Mouse (Mus musculus) heart, embryonic 12.5 days (tissue): Measurements from ENCODE around the gene Brinp3. TPM values are rescaled to one million over a fixed set of nuclear protein-coding genes. Genes with fewer than 3 reads are reported as not detected.

Source experiments
- ATAC-seq: fragments of 200-750 bp; cut with Nextera tagmentation; 2 replicates; pipeline ENCODE4 v1.8.0; 2017; ENCODE audit warnings: moderate TSS enrichment, moderate library complexity; ENCODE audit not compliant: insufficient number of reproducible peaks, low FRiP score
- H3K27ac ChIP-seq: fragments of 300-500 bp; sonication (generic); 2 replicates; pipeline ENCODE4 v1.5.1; 2016; ENCODE audit warnings: mild to moderate bottlenecking, moderate library complexity; ENCODE audit not compliant: poor library complexity, severe bottlenecking
- H3K27me3 ChIP-seq: fragments of 300-500 bp; sonication (generic); replicated peaks from 2 replicates; pipeline ENCODE4 v1.6.1; 2016; ENCODE audit warnings: mild to moderate bottlenecking, moderate library complexity
- H3K36me3 ChIP-seq: fragments of 300-500 bp; sonication (generic); 2 replicates; pipeline ENCODE4 v1.6.1; 2016; ENCODE audit warnings: mild to moderate bottlenecking, moderate library complexity
- H3K4me1 ChIP-seq: fragments of 300-500 bp; sonication (generic); replicated peaks from 2 replicates; pipeline ENCODE4 v1.6.1; 2016; ENCODE audit warnings: mild to moderate bottlenecking
- H3K4me2 ChIP-seq: fragments of 300-500 bp; sonication (generic); 2 replicates; pipeline ENCODE4 v1.6.1; 2016; ENCODE audit warnings: mild to moderate bottlenecking, moderate library complexity
- H3K4me3 ChIP-seq: fragments of 300-500 bp; sonication (generic); 2 replicates; pipeline ENCODE4 v1.5.1; 2016; ENCODE audit warnings: mild to moderate bottlenecking
- H3K9ac ChIP-seq: fragments of 300-500 bp; sonication (generic); 2 replicates; pipeline ENCODE4 v1.6.1; 2016; ENCODE audit warnings: mild to moderate bottlenecking, moderate library complexity
- H3K9me3 ChIP-seq: fragments of 300-500 bp; sonication (generic); replicated peaks from 2 replicates; pipeline ENCODE4 v1.6.1; 2016; ENCODE audit warnings: mild to moderate bottlenecking, moderate library complexity
- WGBS: fragments of 180-500 bp; shearing (Covaris S2); methylation state at CpG from one replicate; pipeline ENCODE4 v1.1.7; 2016; 5-methylcytosine and 5-hydroxymethylcytosine counted together
- polyA plus RNA-seq: library from polyadenylated mRNA; unstranded; fragments of >200 nt; fragmentation: Nextera tagmentation; extraction: Ambion mirVana; gene quantifications from 2 replicates; pipeline ENCODE4 v1.2.1, GENCODE M21; 2016

The Brinp3 gene
- polyA plus RNA-seq, 1 experiment from 2014 or later = not detected

GRCm38 (mm10) chr1:146799986-146800553 is 305.5 kb downstream of the Brinp3 start:
- 76% methylated on average over 6 of the region's 6 CpGs for WGBS
- Histone ChIP-seq H3K36me3 (no peaks in the 10 kb centered on the region), H3K27ac (no peak overlapping the region), H3K4me2 (no peak overlapping the region), H3K4me3 (no peak overlapping the region), H3K9ac (no peak overlapping the region), H3K4me1 (no peaks in the 10 kb centered on the region), H3K27me3 (no peaks in the 10 kb centered on the region), H3K9me3 (no peaks in the 10 kb centered on the region)
- no peak for ATAC-seq

GRCm38 (mm10) chr1:146801821-146802220 is 307.3 kb downstream of the Brinp3 start:
- H3K9me3 ChIP-seq = no peaks in the 10 kb centered on the region
- ATAC-seq = no peak
- no peak overlapping the region for H3K9ac ChIP-seq
- no peaks in the 10 kb centered on the region for H3K36me3 ChIP-seq
- no peak overlapping the region for H3K27ac ChIP-seq
- H3K27me3 ChIP-seq = no peaks in the 10 kb centered on the region
- no peaks in the 10 kb centered on the region for H3K4me1 ChIP-seq
- 84% methylated on average over 3 of the region's 3 CpGs for WGBS
- H3K4me3 ChIP-seq = no peak overlapping the region
- no peak overlapping the region for H3K4me2 ChIP-seq

GRCm38 (mm10) chr1:146807765-146808164 is 313.2 kb downstream of the Brinp3 start:
- ATAC-seq = no peak
- Histone ChIP-seq H3K4me1 (no peaks in the 10 kb centered on the region), H3K36me3 (no peaks in the 10 kb centered on the region), H3K27me3 (no peaks in the 10 kb centered on the region), H3K9me3 (no peaks in the 10 kb centered on the region), H3K9ac (no peak overlapping the region), H3K4me3 (no peak overlapping the region), H3K4me2 (no peak overlapping the region), H3K27ac (no peak overlapping the region)
- WGBS = 77% methylated on average over 4 of the region's 4 CpGs

GRCm38 (mm10) chr1:146833888-146834287 is 339.3 kb downstream of the Brinp3 start:
- Histone ChIP-seq H3K4me1 (no peaks in the 10 kb centered on the region), H3K27me3 (no peaks in the 10 kb centered on the region), H3K27ac (no peak overlapping the region), H3K4me3 (no peak overlapping the region), H3K4me2 (no peak overlapping the region), H3K9ac (no peak overlapping the region), H3K9me3 (no peaks in the 10 kb centered on the region), H3K36me3 (no peaks in the 10 kb centered on the region)
- 35% methylated on average over 1 of the region's 1 CpGs for WGBS
- no peak for ATAC-seq

- Histone ChIP-seq H3K9ac (no peak overlapping the region), H3K4me1 (no peaks in the 10 kb centered on the region), H3K27ac (no peak overlapping the region), H3K4me2 (no peak overlapping the region), H3K4me3 (no peak overlapping the region), H3K36me3 (no peaks in the 10 kb centered on the region), H3K9me3 (no peaks in the 10 kb centered on the region), H3K27me3 (no peaks in the 10 kb centered on the region)
- ATAC-seq = no peak
- 66% methylated on average over 2 of the region's 2 CpGs for WGBS
Observed at GRCm38 (mm10) chr1:146844087-146844486, 349.5 kb downstream of the Brinp3 start.

- 72% methylated on average over 3 of the region's 3 CpGs for WGBS
- H3K9me3 ChIP-seq = no peaks in the 10 kb centered on the region
- H3K9ac ChIP-seq = no peak overlapping the region
- no peaks in the 10 kb centered on the region for H3K36me3 ChIP-seq
- H3K4me1 ChIP-seq = no peaks in the 10 kb centered on the region
- no peak overlapping the region for H3K4me2 ChIP-seq
- H3K27me3 ChIP-seq = no peaks in the 10 kb centered on the region
- H3K4me3 ChIP-seq = no peak overlapping the region
- H3K27ac ChIP-seq = no peak overlapping the region
- ATAC-seq = no peak
Observed at GRCm38 (mm10) chr1:146848892-146849291, 354.3 kb downstream of the Brinp3 start.

- no peaks in the 10 kb centered on the region for H3K9me3 ChIP-seq
- 68% methylated on average over 2 of the region's 2 CpGs for WGBS
- ATAC-seq = no peak
Observed at GRCm38 (mm10) chr1:146850147-146850546, 355.6 kb downstream of the Brinp3 start.

GRCm38 (mm10) chr1:146898636-146899035 is 404.1 kb downstream of the Brinp3 start:
- Histone ChIP-seq H3K9me3 (no peaks in the 10 kb centered on the region), H3K27ac (no peak overlapping the region), H3K4me1 (no peaks in the 10 kb centered on the region), H3K27me3 (no peaks in the 10 kb centered on the region), H3K4me2 (no peak overlapping the region), H3K9ac (no peak overlapping the region), H3K36me3 (no peaks in the 10 kb centered on the region), H3K4me3 (no peak overlapping the region)
- ATAC-seq = no peak

More at GRCm38 (mm10) chr1:146850147-146850546, 355.6 kb downstream of the Brinp3 start:
- Histone ChIP-seq H3K4me3 (no peak overlapping the region), H3K36me3 (no peaks in the 10 kb centered on the region), H3K9ac (no peak overlapping the region), H3K4me1 (no peaks in the 10 kb centered on the region), H3K4me2 (no peak overlapping the region), H3K27ac (no peak overlapping the region), H3K27me3 (no peaks in the 10 kb centered on the region)

GRCm38 (mm10) chr1:146901691-146902090 is 407.1 kb downstream of the Brinp3 start:
- no peak overlapping the region for H3K4me2 ChIP-seq
- H3K4me3 ChIP-seq = no peak overlapping the region
- WGBS = 46% methylated on average over 9 of the region's 9 CpGs
- H3K27ac ChIP-seq = no peak overlapping the region
- H3K9me3 ChIP-seq = no peaks in the 10 kb centered on the region
- H3K9ac ChIP-seq = no peak overlapping the region
- H3K4me1 ChIP-seq = no peaks in the 10 kb centered on the region
- no peaks in the 10 kb centered on the region for H3K27me3 ChIP-seq
- no peaks in the 10 kb centered on the region for H3K36me3 ChIP-seq
- ATAC-seq = no peak

GRCm38 (mm10) chr1:146939463-146940389 is 445.2 kb downstream of the Brinp3 start:
- H3K27ac ChIP-seq = no peak overlapping the region
- no peak overlapping the region for H3K4me2 ChIP-seq
- WGBS = 77% methylated on average over 6 of the region's 6 CpGs
- H3K4me1 ChIP-seq = no peaks in the 10 kb centered on the region
- H3K27me3 ChIP-seq = no peaks in the 10 kb centered on the region
- no peak overlapping the region for H3K4me3 ChIP-seq
- no peaks in the 10 kb centered on the region for H3K36me3 ChIP-seq
- no peak for ATAC-seq
- H3K9me3 ChIP-seq = no peaks in the 10 kb centered on the region
- no peak overlapping the region for H3K9ac ChIP-seq
